Mouse (Mus musculus): ENCODE measurements around the gene Tepsin. TPM values are rescaled to one million over a fixed set of nuclear protein-coding genes. Genes with fewer than 3 reads are reported as not detected.

The Tepsin gene
- polyA plus RNA-seq, 1 experiment from 2014 or later, result 21.7 TPM

DNA sequence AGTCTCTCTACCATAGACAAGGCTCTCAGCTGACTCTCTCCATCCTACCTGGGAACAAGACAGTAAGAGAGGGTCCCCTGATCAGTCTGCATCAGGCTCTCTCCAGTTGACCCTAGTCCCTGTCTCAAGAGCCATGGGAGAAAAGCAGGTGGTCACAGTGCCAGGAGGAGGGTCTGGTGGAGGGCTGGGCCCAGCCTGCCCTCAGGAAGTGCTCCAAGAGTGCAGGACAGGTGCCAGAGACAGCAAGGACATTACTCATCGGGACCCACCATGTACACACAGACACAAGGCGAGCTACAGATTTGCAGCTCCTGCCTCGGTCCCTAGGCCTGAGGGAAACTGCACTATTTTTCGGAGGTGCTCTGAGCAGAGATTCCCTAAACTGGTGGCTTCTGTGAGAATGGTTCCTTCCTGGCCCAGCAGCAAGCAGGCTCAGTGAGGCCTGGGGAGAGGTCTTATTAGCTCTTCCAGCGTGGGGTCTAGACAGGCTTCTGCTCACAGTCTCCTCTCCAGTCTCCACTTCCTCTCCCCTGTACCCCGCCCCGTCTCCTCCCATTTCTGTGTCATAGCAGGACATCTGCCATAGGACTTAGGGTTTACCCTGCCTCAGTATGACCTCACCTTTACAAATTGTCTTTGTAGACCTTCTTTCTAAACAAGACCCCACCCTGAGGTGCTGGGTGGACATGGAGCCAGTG, 56.2 kb downstream of the Tepsin start:
- no peaks in the 10 kb centered on the region for H3K9me3 ChIP-seq (ENCODE audit: control insufficient read depth, low read length)
- H3K9ac ChIP-seq (replicated peaks; ENCODE audit: low read depth, low read length), result no peak overlapping the region; the same call in 1 of the 2 replicates
- H3K4me3 ChIP-seq (replicated peaks; ENCODE audit: low read length), result no peak overlapping the region
- no peak for ATAC-seq
- 80% methylated on average over 7 of the region's 7 CpGs for WGBS
- peaks cover 36% of the 10 kb centered on the region for H3K4me1 ChIP-seq (replicated peaks; ENCODE audit: control insufficient read depth, insufficient read depth, low read length)
- H3K27me3 ChIP-seq (replicated peaks; ENCODE audit: control insufficient read depth, insufficient read depth, low read length), result no peaks in the 10 kb centered on the region
- H3K4me2 ChIP-seq (ENCODE audit: low read length), result no peak overlapping the region
- no peak overlapping the region for H3K27ac ChIP-seq (ENCODE audit: low read length)
- H3K36me3 ChIP-seq (ENCODE audit: control insufficient read depth, insufficient read depth), result no peaks in the 10 kb centered on the region

DNA sequence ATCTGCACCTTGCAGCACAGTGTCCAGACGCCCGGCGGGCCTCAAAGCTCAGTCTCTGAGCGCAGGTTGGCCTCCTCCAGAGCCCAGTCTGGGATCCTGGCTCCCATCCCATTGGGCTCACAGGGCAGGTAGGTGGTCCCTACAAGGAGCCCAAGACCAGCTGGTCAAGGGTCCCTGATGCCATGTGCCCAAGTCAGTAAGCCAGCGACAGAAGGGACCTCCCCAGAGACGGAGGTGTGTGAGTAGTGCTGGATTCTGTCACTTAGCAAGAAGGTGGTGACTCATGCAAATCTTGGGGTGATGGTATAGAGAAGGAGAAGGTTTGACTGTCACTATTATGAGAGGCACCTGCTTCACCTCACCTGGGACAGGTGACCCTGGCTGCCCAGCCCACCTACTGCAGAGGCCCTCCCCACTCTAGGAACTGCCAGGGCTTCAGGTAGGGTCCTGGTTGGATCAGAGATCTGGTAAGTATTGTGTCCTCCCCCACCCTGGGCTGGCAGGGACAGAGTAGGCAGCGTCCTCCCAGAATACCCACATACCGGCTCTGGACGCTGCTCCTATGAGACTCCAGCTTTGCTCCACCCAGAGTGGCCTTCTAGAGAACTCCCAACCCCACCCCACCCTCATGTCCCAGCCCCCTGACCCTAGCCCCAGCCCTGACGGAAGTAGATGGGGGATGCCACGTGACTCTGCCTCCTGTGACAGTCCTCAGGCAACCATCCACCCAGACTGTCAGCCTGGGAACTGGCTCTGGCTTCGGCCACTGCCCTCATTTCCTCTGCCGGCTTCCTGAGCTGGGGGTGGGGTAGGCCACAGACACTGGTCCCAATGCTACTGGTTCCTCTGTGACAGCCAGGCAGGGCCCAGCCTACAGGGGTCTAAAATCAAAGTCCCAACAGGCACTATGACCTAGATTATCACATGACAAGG, 57.1 kb downstream of the Tepsin start:
- Histone ChIP-seq H3K9ac (replicated peaks; ENCODE audit: low read depth, low read length) (no peak overlapping the region; the same call in 1 of the 2 replicates), H3K9me3 (ENCODE audit: control insufficient read depth, low read length) (no peaks in the 10 kb centered on the region), H3K4me1 (replicated peaks; ENCODE audit: control insufficient read depth, insufficient read depth, low read length) (peaks cover 36% of the 10 kb centered on the region)

More for the DNA sequence above, 57.1 kb downstream of the Tepsin start:
- Histone ChIP-seq H3K27ac (ENCODE audit: low read length) (no peak overlapping the region), H3K4me2 (ENCODE audit: low read length) (no peak overlapping the region), H3K4me3 (replicated peaks; ENCODE audit: low read length) (no peak overlapping the region), H3K27me3 (replicated peaks; ENCODE audit: control insufficient read depth, insufficient read depth, low read length) (no peaks in the 10 kb centered on the region), H3K36me3 (ENCODE audit: control insufficient read depth, insufficient read depth) (no peaks in the 10 kb centered on the region)
- WGBS, result 80% methylated on average over 13 of the region's 13 CpGs
- no peak for ATAC-seq

Small RNAs within 50 kb of the gene (microRNA-seq; reads per million reads assigned to microRNA genes)
- gene Gm25948, result not detected

Other genes starting within 250 kb of the Tepsin start
- gene Chmp6, start 185.3 kb downstream of the Tepsin start, polyA plus RNA-seq (2015; fragmentation: Nextera tagmentation; extraction: Ambion mirVana), result 83.4 and 96.5 TPM in 2 replicates
- gene Baiap2, start 156.0 kb downstream of the Tepsin start, polyA plus RNA-seq (2015; fragmentation: Nextera tagmentation; extraction: Ambion mirVana), result 36.5 and 38.7 TPM in 2 replicates
- 21.6 and 28.1 TPM in 2 replicates for gene Aatk, start 51.6 kb downstream of the Tepsin start, polyA plus RNA-seq (2015; fragmentation: Nextera tagmentation; extraction: Ambion mirVana)
- gene Cep131, start 11.9 kb downstream of the Tepsin start, polyA plus RNA-seq (2015; fragmentation: Nextera tagmentation; extraction: Ambion mirVana), result 32.9 and 33.8 TPM in 2 replicates
- 49.4 and 53.3 TPM in 2 replicates for gene Ndufaf8, start 197 bp upstream of the Tepsin start, polyA plus RNA-seq (2015; fragmentation: Nextera tagmentation; extraction: Ambion mirVana)
- 106 and 110 TPM in 2 replicates for gene Slc38a10, start 52.6 kb upstream of the Tepsin start, polyA plus RNA-seq (2015; fragmentation: Nextera tagmentation; extraction: Ambion mirVana)
- 14.5 and 14.8 TPM in 2 replicates for gene Bahcc1, start 134.2 kb upstream of the Tepsin start, polyA plus RNA-seq (2015; fragmentation: Nextera tagmentation; extraction: Ambion mirVana)
- gene Actg1, start 249.8 kb upstream of the Tepsin start, polyA plus RNA-seq (2015; fragmentation: Nextera tagmentation; extraction: Ambion mirVana), result 4,159 and 4,175 TPM in 2 replicates

Measured in forebrain, embryonic 16.5 days (tissue).